Mouse (Mus musculus) embryonic fibroblast, embryonic 13.5 days (primary cell): ENCODE measurements around the gene Meox1. TPM values are rescaled to one million over a fixed set of nuclear protein-coding genes. Genes with fewer than 3 reads are reported as not detected.

Experiments used
- H3K27ac ChIP-seq: 2 replicates; pipeline ENCODE4 v1.5.1; 2012; ENCODE audit warnings: low read length, control low read depth, inconsistent platforms; ENCODE audit not compliant: insufficient read depth
- H3K4me1 ChIP-seq: 2 replicates; pipeline ENCODE4 v1.6.1; 2011; ENCODE audit warnings: low read length; ENCODE audit not compliant: control insufficient read depth, insufficient read depth
- H3K4me3 ChIP-seq: 2 replicates; pipeline ENCODE4 v1.5.1; 2011; ENCODE audit warnings: mild to moderate bottlenecking, control low read depth, low read length; ENCODE audit not compliant: insufficient read depth
- CTCF ChIP-seq: IDR thresholded peaks from 2 replicates; pipeline ENCODE4 v1.5.1; 2011; ENCODE audit warnings: mild to moderate bottlenecking, control low read depth, low read length, moderate library complexity, borderline replicate concordance; ENCODE audit not compliant: insufficient read depth
- POLR2A ChIP-seq: IDR thresholded peaks from 2 replicates; pipeline ENCODE4 v1.6.1; 2011; ENCODE audit warnings: low read depth, mild to moderate bottlenecking, control low read depth, low read length, moderate library complexity
- polyA plus RNA-seq: library from polyadenylated mRNA; stranded (reverse); fragments of >200 nt; gene quantifications from 2 replicates; pipeline ENCODE4 v1.2.4, GENCODE M21; 2011; ENCODE audit warnings: low read depth; ENCODE audit not compliant: missing spikeins, insufficient read length

Meox1 gene
- polyA plus RNA-seq, 1 experiment = 16.1 TPM

- peaks cover 15% of the 10 kb centered on the region for H3K4me1 ChIP-seq
- no peak overlapping the region for H3K27ac ChIP-seq
- TF ChIP-seq CTCF (no peak), POLR2A (no peak)
- H3K4me3 ChIP-seq = no peak overlapping the region
These were observed 11.5 kb downstream of the Meox1 start for GRCm38 (mm10) chr11:101882500-101883290.

DNA sequence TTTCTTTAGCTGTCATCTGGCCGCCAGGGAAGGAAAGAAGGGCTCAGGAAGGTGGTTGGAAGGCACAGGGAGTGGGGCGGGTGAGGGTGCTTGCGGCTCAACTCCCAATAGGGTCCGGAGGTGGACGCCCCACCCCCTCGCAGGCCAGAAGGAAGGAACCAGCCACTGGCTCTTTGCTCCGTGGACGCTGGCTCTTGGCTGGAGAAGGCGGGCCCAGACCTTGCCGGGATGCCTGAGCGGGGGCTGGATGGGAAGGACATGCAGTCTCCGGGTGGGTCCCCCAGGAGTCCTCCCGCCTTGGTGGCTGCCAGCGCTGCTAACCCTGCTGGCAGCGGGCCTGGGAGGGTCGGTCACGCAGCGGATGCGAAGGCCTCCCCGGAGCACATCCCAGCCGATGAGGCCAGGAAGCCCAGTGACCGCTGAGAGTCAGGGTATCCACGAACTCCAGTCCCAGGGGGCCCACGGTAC is 12.5 kb downstream of the Meox1 start:
- peak overlapping the region; percentile 38 for H3K27ac ChIP-seq
- peaks cover 15% of the 10 kb centered on the region for H3K4me1 ChIP-seq

DNA sequence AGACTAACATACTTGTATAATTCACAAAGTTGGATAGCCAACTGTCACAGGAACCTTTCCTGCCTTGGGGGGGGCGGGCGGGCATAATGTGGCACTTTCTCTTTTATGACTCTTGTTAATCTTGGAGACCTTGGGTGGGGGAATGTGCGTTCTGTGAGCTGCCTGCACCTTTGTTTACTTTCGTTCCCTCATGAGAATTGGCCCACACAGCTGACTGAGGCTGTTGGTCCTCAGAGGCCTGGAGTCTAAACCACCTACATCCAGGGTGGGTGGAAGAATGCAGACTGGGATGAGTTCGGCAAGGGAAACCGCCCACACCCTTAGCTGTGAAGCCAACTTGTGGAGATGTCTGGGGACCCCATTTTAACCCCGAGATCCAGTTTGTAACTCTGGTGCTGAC is 13.0 kb downstream of the Meox1 start:
- TF ChIP-seq CTCF = no peak
- no peak for TF ChIP-seq POLR2A
- peaks cover 15% of the 10 kb centered on the region for H3K4me1 ChIP-seq
- no peak overlapping the region for H3K4me3 ChIP-seq
- H3K27ac ChIP-seq = peak overlapping the region; percentile 38

More for the DNA sequence above, 12.5 kb downstream of the Meox1 start:
- no peak overlapping the region for H3K4me3 ChIP-seq
- peak; percentile 38 for TF ChIP-seq POLR2A
- no peak for TF ChIP-seq CTCF

- no peak overlapping the region for H3K27ac ChIP-seq
- peaks cover 4% of the 10 kb centered on the region for H3K4me1 ChIP-seq
- TF ChIP-seq CTCF (no peak), POLR2A (no peak)
- H3K4me3 ChIP-seq = no peak overlapping the region
These were observed 14.5 kb downstream of the Meox1 start for GRCm38 (mm10) chr11:101879672-101880071.

GRCm38 (mm10) chr11:101878696-101879095 is 15.5 kb downstream of the Meox1 start:
- Histone ChIP-seq H3K27ac (no peak overlapping the region), H3K4me1 (peaks cover 4% of the 10 kb centered on the region), H3K4me3 (no peak overlapping the region)
- TF ChIP-seq CTCF = no peak
- TF ChIP-seq POLR2A = no peak

GRCm38 (mm10) chr11:101874978-101875377 is 19.2 kb downstream of the Meox1 start:
- TF ChIP-seq CTCF = no peak
- no peak for TF ChIP-seq POLR2A
- Histone ChIP-seq H3K4me3 (no peak overlapping the region), H3K27ac (no peak overlapping the region), H3K4me1 (no peaks in the 10 kb centered on the region)

- TF ChIP-seq POLR2A = no peak
- TF ChIP-seq CTCF = no peak
- H3K4me3 ChIP-seq = no peak overlapping the region
- no peak overlapping the region for H3K27ac ChIP-seq
- H3K4me1 ChIP-seq = no peaks in the 10 kb centered on the region
These were observed 20.3 kb downstream of the Meox1 start for GRCm38 (mm10) chr11:101873909-101874308.

- Histone ChIP-seq H3K27ac (no peak overlapping the region), H3K4me3 (no peak overlapping the region), H3K4me1 (no peaks in the 10 kb centered on the region)
- TF ChIP-seq CTCF (no peak), POLR2A (no peak)
These were observed 22.7 kb downstream of the Meox1 start for GRCm38 (mm10) chr11:101871435-101871834.

DNA sequence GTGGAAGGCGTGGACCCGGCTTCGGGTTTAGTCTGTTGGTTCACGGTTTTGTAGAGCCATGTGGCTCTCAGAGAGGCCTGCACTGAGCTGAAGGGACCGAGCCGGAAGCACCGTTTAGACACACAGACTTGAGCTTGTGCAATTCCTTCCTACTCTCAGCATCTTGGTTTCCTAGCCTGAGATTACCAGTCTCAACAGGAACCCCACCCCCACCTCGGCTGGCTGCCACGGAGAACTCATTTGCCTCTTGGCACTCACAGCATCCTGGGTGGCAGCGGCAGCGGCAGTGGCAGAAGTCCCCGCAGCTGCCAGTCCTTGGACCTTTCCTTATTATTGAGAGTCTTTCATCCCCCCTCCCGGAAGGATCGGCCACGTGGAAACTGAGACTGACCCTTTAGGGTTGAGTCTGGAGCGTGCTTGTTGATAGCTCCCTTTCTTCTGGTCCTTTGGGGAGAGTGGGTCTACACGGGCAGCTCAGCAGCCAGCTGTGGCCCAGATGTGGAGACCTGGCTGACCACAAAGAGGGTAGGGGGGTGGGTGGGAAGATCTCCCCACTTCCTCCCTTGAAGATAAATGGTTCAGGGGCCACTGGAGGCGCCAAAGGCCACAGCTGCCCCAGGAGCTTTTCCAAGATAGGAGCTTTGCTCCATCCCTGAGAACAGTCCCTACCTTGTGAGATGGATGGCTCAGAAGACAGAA is 24.0 kb downstream of the Meox1 start:
- H3K4me1 ChIP-seq = no peaks in the 10 kb centered on the region
- H3K4me3 ChIP-seq = no peak overlapping the region
- no peak overlapping the region for H3K27ac ChIP-seq
- TF ChIP-seq CTCF (no peak), POLR2A (no peak)

- no peaks in the 10 kb centered on the region for H3K4me1 ChIP-seq
- H3K27ac ChIP-seq = no peak overlapping the region
- no peak for TF ChIP-seq POLR2A
- no peak for TF ChIP-seq CTCF
- H3K4me3 ChIP-seq = no peak overlapping the region
These were observed 26.6 kb downstream of the Meox1 start for GRCm38 (mm10) chr11:101867513-101868052.
